Mouse (Mus musculus) G1E (cell line): ENCODE data around the gene Lmod3.

Experiments
- CTCF ChIP-seq: IDR thresholded peaks from 2 replicates; pipeline ENCODE4 v1.5.1; 2012; ENCODE audit warnings: low read depth, low read length, inconsistent platforms, mixed read lengths
- TAL1 ChIP-seq: conservative IDR thresholded peaks from 2 replicates; pipeline ENCODE4 v1.6.1; 2012; ENCODE audit warnings: low read depth, low read length, inconsistent platforms, mixed read lengths

DNA sequence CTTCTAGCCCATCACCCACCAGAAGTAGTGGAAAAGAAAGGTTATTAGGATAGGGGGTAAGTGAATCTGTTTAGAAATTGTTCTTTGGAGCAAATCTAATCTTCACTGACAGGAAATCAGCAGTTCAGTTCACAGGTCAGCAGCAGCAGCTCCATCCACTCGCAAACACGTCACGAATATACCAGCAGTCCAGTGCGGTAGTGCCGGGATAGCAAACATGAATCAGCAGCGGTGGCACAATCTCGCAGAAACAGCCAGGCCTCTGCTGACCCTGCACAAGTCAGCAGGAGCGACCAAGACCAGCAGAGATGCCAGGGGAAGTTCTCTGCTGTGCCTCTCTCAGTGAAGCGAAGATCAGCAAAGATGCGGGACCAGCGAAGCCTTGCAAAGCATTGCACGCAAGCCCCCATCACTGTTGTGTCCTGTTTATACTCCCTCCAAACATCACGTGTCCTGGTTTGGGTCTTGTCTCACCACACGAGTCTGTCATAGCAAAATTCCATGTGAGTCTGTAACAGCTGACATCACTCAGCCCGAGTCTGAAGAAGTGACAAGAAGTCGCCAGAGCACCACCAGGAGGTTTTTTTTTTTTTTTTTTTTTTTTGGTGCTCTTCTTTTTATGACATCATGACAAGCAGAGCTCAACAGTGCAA lies 20.6 kb upstream of the Lmod3 start:
- TF ChIP-seq CTCF (no peak), TAL1 (no peak)
